Mouse (Mus musculus) midbrain, embryonic 13.5 days (tissue): ENCODE measurements around the gene Psmb5. TPM values are rescaled to one million over a fixed set of nuclear protein-coding genes. Genes with fewer than 3 reads are reported as not detected.

Source experiments
- ATAC-seq: fragments of 200-750 bp; cut with Nextera tagmentation; 2 replicates; pipeline ENCODE4 v1.8.0; 2017; ENCODE audit warnings: mild to moderate bottlenecking, moderate TSS enrichment, moderate library complexity
- H3K27ac ChIP-seq: fragments of 300-500 bp; sonication (generic); 2 replicates; pipeline ENCODE4 v1.5.1; 2015; ENCODE audit warnings: inconsistent platforms, mild to moderate bottlenecking, moderate library complexity
- H3K27me3 ChIP-seq: fragments of 300-500 bp; sonication (generic); 2 replicates; pipeline ENCODE4 v1.6.1; 2015; ENCODE audit warnings: mild to moderate bottlenecking, inconsistent platforms
- H3K36me3 ChIP-seq: fragments of 300-500 bp; sonication (generic); 2 replicates; pipeline ENCODE4 v1.6.1; 2015; ENCODE audit warnings: mild to moderate bottlenecking, inconsistent platforms
- H3K4me1 ChIP-seq: fragments of 300-500 bp; sonication (generic); replicated peaks from 2 replicates; pipeline ENCODE4 v1.6.1; 2015; ENCODE audit warnings: inconsistent platforms
- H3K4me2 ChIP-seq: fragments of 300-500 bp; sonication (generic); replicated peaks from 2 replicates; pipeline ENCODE4 v1.6.1; 2015; ENCODE audit warnings: moderate library complexity, mild to moderate bottlenecking, inconsistent platforms
- H3K4me3 ChIP-seq: fragments of 300-500 bp; sonication (generic); replicated peaks from 2 replicates; pipeline ENCODE4 v1.5.1; 2015; ENCODE audit warnings: mild to moderate bottlenecking, inconsistent platforms
- H3K9ac ChIP-seq: fragments of 300-500 bp; sonication (generic); replicated peaks from 2 replicates; pipeline ENCODE4 v1.6.1; 2015; ENCODE audit warnings: mild to moderate bottlenecking, inconsistent platforms
- H3K9me3 ChIP-seq: fragments of 300-500 bp; sonication (generic); 2 replicates; pipeline ENCODE4 v1.6.1; 2016; ENCODE audit warnings: mild to moderate bottlenecking, inconsistent platforms
- WGBS: fragments of 180-500 bp; shearing (Covaris S2); methylation state at CpG from one replicate; pipeline ENCODE4 v1.1.7; 2015; 5-methylcytosine and 5-hydroxymethylcytosine counted together
- polyA plus RNA-seq: library from polyadenylated mRNA; unstranded; fragments of >200 nt; fragmentation: Nextera tagmentation; extraction: Ambion mirVana; gene quantifications from 2 replicates; pipeline ENCODE4 v1.2.1, GENCODE M21; 2015

Gene Psmb5
- polyA plus RNA-seq, 1 experiment from 2014 or later: 468 TPM

DNA sequence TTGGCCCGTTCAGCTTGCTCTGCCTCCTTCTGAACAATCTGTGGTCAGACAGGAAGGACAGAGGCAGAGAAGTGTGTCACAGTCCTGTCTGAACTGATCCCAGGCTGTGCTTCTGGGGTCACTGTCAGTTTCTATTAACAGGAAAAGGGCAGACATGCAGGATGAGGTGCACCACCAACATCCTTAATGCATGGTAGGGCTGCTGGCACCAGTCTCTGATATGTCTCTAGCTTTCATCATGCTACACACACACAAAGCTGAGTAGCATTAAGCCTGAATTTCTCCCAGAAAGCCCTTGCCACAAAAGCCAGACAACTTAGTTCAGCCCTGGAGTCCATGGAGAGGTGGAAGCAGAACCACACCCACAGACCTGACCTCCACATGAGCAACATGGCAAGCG, 25.2 kb upstream of the Psmb5 start:
- Histone ChIP-seq H3K27ac (peak overlapping the region; percentile 11; the same call in 1 of the 2 replicates), H3K9me3 (no peaks in the 10 kb centered on the region), H3K4me1 (peaks cover 35% of the 10 kb centered on the region), H3K9ac (no peak overlapping the region), H3K27me3 (no peaks in the 10 kb centered on the region), H3K36me3 (peaks cover 69% of the 10 kb centered on the region), H3K4me3 (no peak overlapping the region), H3K4me2 (no peak overlapping the region)
- WGBS: 84% methylated on average over 2 of the region's 2 CpGs
- no peak for ATAC-seq

DNA sequence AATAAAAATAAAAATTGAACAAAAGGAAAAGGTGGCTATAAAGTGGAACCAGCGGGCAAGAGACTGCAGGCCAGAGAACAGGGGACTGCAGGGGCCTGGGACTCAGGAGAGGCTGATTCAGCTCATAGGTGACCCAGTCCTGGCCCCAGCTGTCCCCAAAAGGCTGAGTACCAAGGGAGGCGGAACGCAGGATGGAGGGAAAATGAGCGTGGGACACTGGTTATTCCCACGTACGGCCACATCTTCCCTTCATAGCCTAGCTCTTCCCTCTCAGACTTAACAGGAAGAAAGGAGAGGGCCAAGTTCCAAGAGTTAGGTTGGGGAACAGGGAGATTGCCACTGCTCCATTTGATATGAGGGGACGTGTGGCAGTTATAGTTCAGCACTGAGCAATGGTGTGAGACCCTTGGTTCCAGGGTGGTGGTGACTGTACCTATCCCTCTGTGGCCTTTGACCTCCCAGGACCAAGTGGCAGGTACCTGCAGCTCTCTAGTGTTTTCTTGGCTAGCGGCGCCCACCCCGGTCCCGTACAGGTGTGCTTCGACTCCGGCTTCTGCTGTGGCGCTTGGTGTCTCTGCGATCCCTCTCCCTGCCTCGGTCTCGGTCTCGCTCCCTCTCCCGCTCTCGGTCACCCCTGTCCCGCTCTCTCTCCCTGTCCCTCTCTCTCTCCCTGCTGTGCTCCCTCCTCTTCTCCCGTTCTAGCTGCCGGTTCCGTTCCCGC, 24.6 kb upstream of the Psmb5 start:
- Histone ChIP-seq H3K9me3 (no peaks in the 10 kb centered on the region), H3K36me3 (peaks cover 69% of the 10 kb centered on the region), H3K4me3 (no peak overlapping the region), H3K4me1 (peaks cover 34% of the 10 kb centered on the region), H3K9ac (no peak overlapping the region), H3K4me2 (no peak overlapping the region), H3K27me3 (no peaks in the 10 kb centered on the region), H3K27ac (peak overlapping the region; percentile 91)
- no peak for ATAC-seq
- 81% methylated on average over 25 of the region's 25 CpGs for WGBS

GRCm38 (mm10) chr14:54641305-54641969, 23.6 kb upstream of the Psmb5 start, which contains the start of gene Cdh24:
Cdh24 (minus strand) TSS chr14:54641364.
- WGBS: under 1% methylated on average over 41 of the region's 52 CpGs
- Histone ChIP-seq H3K27ac (peak within 1 kb of the TSS; percentile 91), H3K9me3 (no peaks in the 10 kb centered on the region), H3K27me3 (no peaks in the 10 kb centered on the region), H3K4me2 (peak within 1 kb of the TSS; percentile 85), H3K4me1 (peaks cover 34% of the 10 kb centered on the region), H3K36me3 (peaks cover 69% of the 10 kb centered on the region), H3K9ac (peak within 1 kb of the TSS; percentile 99), H3K4me3 (peak within 1 kb of the TSS; percentile 79)
- ATAC-seq: peak; percentile 93

- H3K27ac ChIP-seq: peak within 1 kb of the TSS; percentile 91
- ATAC-seq: no peak
These were observed 23.1 kb upstream of the Psmb5 start, which contains the start of gene Gm17606 for GRCm38 (mm10) chr14:54640946-54641304. Gm17606 (plus strand) TSS chr14:54640952.

DNA sequence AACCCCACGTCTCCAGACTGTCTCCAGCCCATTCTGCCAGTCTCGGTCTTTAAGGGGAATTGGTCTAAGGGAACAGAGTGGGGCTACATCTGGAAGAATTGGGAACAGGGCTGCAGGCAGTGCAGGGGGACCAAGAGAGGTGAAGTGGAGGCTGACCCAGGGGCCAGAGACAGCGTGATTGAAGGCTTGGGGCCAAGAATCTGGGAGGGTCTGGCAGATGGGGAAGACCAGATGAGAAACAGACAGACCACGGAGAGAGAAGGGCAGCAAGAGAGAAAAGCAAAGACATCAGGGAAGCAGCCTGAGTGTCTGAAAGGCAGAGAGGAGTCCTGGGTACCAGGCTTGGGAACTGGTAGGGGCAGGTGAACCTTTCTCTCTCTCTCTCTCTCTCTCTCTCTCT, 22.3 kb upstream of the Psmb5 start:
- ATAC-seq: no peak
- Histone ChIP-seq H3K9ac (peak overlapping the region; percentile 99), H3K27me3 (no peaks in the 10 kb centered on the region), H3K4me1 (peaks cover 34% of the 10 kb centered on the region), H3K4me3 (peak overlapping the region; percentile 79), H3K27ac (peak overlapping the region; percentile 21; the same call in 1 of the 2 replicates), H3K9me3 (no peaks in the 10 kb centered on the region), H3K36me3 (peaks cover 66% of the 10 kb centered on the region), H3K4me2 (peak overlapping the region; percentile 85)
- 17% methylated on average over 4 of the region's 4 CpGs for WGBS

More at GRCm38 (mm10) chr14:54640946-54641304, 23.1 kb upstream of the Psmb5 start, which contains the start of gene Gm17606:
- Histone ChIP-seq H3K4me2 (peak within 1 kb of the TSS; percentile 85), H3K36me3 (peaks cover 69% of the 10 kb centered on the region), H3K9me3 (no peaks in the 10 kb centered on the region), H3K27me3 (no peaks in the 10 kb centered on the region), H3K4me1 (peaks cover 34% of the 10 kb centered on the region), H3K9ac (peak within 1 kb of the TSS; percentile 99), H3K4me3 (peak within 1 kb of the TSS; percentile 79)
- under 1% methylated on average over 26 of the region's 28 CpGs for WGBS

DNA sequence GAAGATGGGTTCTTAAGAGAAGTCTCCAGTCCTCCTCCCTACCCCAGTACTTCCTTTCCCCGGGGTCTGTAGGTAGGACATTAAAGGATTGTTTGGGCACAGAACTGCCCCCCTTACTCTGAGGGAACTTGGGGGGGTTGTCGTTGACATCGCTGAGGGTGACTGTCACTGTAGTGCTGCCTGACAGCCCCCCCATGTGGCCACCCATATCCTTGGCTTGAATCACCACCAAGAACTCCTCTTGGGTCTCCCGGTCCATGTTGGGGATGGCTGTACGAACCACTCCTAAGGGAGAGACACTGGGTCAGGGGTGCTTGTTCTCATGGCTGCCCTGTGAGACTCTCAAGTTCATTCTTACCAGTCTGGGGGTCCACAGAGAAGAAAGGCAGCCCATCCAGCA, 20.4 kb upstream of the Psmb5 start:
- 82% methylated on average over 5 of the region's 5 CpGs for WGBS
- ATAC-seq: no peak
- Histone ChIP-seq H3K9me3 (no peaks in the 10 kb centered on the region), H3K4me2 (peak overlapping the region; percentile 2; the same call in 1 of the 2 replicates), H3K36me3 (peaks cover 63% of the 10 kb centered on the region), H3K27ac (no peak overlapping the region), H3K9ac (peak overlapping the region; percentile 23; the same call in 1 of the 2 replicates), H3K4me3 (no peak overlapping the region), H3K4me1 (peaks cover 37% of the 10 kb centered on the region), H3K27me3 (no peaks in the 10 kb centered on the region)

- Histone ChIP-seq H3K27me3 (no peaks in the 10 kb centered on the region), H3K4me1 (peaks cover 34% of the 10 kb centered on the region), H3K9me3 (no peaks in the 10 kb centered on the region), H3K4me3 (no peak overlapping the region), H3K4me2 (no peak overlapping the region), H3K36me3 (peaks cover 64% of the 10 kb centered on the region), H3K27ac (no peak overlapping the region), H3K9ac (no peak overlapping the region)
- WGBS: 51% methylated on average over 8 of the region's 8 CpGs
- no peak for ATAC-seq
These were observed 19.1 kb upstream of the Psmb5 start for GRCm38 (mm10) chr14:54636954-54637353.

- H3K4me1 ChIP-seq: peaks cover 19% of the 10 kb centered on the region
- no peak overlapping the region for H3K4me3 ChIP-seq
- H3K9ac ChIP-seq: no peak overlapping the region
- no peaks in the 10 kb centered on the region for H3K27me3 ChIP-seq
- no peaks in the 10 kb centered on the region for H3K9me3 ChIP-seq
- WGBS: 85% methylated on average over 4 of the region's 4 CpGs
- H3K36me3 ChIP-seq: peaks cover 86% of the 10 kb centered on the region
- ATAC-seq: no peak
- H3K27ac ChIP-seq: no peak overlapping the region
- H3K4me2 ChIP-seq: no peak overlapping the region
These were observed 16.4 kb upstream of the Psmb5 start for GRCm38 (mm10) chr14:54634182-54634581.

DNA sequence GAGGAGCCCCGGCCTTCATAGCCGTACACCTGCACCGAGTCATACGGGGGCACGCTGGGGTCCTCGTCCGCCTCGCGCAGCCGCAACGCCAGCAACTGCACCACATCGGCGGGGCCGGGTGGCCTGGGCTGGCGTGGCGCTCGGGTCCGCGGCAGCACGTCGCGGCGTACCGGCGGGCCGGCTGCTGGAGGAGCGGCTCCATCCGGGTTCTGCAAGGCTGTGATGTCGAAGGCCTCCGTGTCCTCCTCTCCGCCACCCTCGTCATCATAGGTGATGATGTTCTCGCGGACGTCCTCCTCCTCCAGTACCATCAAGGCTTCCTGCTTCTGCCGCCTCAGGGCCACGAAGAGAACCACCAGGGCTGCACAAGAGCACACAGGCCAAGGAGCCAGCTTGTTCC, 14.4 kb upstream of the Psmb5 start:
- Histone ChIP-seq H3K36me3 (peaks cover 68% of the 10 kb centered on the region), H3K4me1 (0 out of 2 replicates have a peak, but pooled peaks cover 5% of the 10 kb centered on the region), H3K27me3 (no peaks in the 10 kb centered on the region), H3K4me2 (no peak overlapping the region), H3K4me3 (no peak overlapping the region), H3K9me3 (no peaks in the 10 kb centered on the region), H3K9ac (0 out of 2 replicates have a peak overlapping the region, but pooled peaks have one; percentile 23), H3K27ac (no peak overlapping the region)
- ATAC-seq: no peak
- WGBS: 95% methylated on average over 35 of the region's 37 CpGs

DNA sequence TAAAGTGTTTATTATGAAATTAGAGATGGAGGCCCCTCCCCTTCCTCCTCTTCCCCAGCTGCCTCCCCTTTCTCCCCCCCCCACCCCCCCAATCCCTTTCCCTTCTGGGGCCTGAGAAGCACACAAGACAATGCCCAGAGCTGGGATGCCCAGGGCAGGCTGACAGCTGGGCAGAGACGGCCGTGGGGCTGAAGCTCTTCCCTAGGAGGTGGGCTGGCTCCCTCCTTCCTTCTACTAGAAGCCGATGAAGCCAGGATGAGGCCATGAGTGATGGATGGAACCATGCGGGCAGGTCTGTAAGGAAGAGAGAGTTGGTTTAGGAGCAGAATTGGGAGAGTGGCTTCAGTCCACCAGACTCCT, 13.4 kb upstream of the Psmb5 start:
- Histone ChIP-seq H3K36me3 (peaks cover 58% of the 10 kb centered on the region), H3K27ac (peak overlapping the region; percentile 1; the same call in 1 of the 2 replicates), H3K9ac (no peak overlapping the region), H3K4me3 (no peak overlapping the region), H3K27me3 (no peaks in the 10 kb centered on the region), H3K4me1 (0 out of 2 replicates have a peak, but pooled peaks cover 5% of the 10 kb centered on the region), H3K9me3 (no peaks in the 10 kb centered on the region), H3K4me2 (no peak overlapping the region)
- 75% methylated on average over 4 of the region's 4 CpGs for WGBS
- 0 out of 2 replicates have a peak, but pooled peaks have one; percentile 27 for ATAC-seq

DNA sequence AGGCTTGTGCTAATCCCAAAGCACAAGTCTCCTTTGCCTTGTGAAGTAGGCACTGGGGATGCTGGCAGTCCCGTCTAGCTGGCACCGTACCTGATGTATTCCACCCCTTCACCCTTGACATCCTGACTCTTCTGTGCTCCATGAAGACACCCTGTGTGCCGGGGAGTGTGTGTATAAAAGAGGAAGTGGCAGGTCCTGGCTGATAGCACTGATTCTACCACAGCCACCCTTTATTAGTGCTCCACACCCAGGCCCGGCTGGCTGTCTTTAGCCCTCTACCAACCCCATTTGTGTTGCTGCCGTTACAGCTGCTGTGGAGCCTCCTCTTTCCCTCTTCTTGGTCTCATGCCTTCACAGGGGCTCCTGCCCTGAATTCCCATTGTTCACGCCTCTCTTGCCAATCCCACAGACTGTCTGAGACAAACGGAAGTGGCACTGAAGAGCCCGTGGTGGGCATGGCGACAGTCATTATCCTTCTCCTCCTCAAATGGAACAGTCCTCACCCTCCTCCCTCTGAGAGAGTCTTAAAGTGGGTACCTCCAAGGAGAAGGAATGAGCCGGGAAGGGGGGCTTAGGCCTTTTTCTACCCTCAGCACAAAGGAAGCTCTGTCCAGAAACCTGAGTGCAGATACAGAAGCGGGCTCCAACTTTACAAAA, 12.9 kb upstream of the Psmb5 start:
- no peaks in the 10 kb centered on the region for H3K9me3 ChIP-seq
- no peaks in the 10 kb centered on the region for H3K27me3 ChIP-seq
- 74% methylated on average over 11 of the region's 11 CpGs for WGBS
- no peak overlapping the region for H3K4me2 ChIP-seq
- H3K9ac ChIP-seq: 0 out of 2 replicates have a peak overlapping the region, but pooled peaks have one; percentile 7
- peaks cover 53% of the 10 kb centered on the region for H3K36me3 ChIP-seq
- H3K4me1 ChIP-seq: 0 out of 2 replicates have a peak, but pooled peaks cover 5% of the 10 kb centered on the region
- H3K27ac ChIP-seq: peak overlapping the region; percentile 55
- peak; percentile 53 for ATAC-seq
- H3K4me3 ChIP-seq: no peak overlapping the region

DNA sequence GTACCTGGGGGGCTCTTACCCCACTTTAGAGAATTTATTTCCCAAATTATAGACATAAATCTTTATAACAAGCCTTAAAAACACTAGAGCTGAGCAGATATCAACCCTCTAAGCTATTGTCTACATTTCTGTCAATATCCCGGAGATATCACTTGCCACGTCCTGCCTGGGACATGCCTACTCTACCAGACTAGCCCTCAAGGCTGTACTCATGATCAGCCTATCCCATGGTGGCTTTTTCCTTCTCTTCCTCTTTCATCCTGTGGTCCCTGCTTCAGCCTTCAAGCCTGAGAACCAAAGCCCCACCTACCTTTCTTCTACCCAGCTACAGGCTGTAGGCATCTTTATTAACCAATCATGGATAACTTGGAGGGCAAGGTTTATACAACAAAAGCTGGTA, 12.0 kb upstream of the Psmb5 start:
- H3K36me3 ChIP-seq: peaks cover 49% of the 10 kb centered on the region

More for the DNA sequence above, 12.0 kb upstream of the Psmb5 start:
- ATAC-seq: no peak
- no peak overlapping the region for H3K9ac ChIP-seq
- no peaks in the 10 kb centered on the region for H3K27me3 ChIP-seq
- 93% methylated on average over 2 of the region's 2 CpGs for WGBS
- no peak overlapping the region for H3K27ac ChIP-seq
- no peaks in the 10 kb centered on the region for H3K9me3 ChIP-seq
- 0 out of 2 replicates have a peak, but pooled peaks cover 5% of the 10 kb centered on the region for H3K4me1 ChIP-seq
- no peak overlapping the region for H3K4me3 ChIP-seq
- no peak overlapping the region for H3K4me2 ChIP-seq
